Mouse (Mus musculus) myocyte (in vitro differentiated cells): ENCODE measurements around the gene Cdc6.

ENCODE experiments used
- SRF ChIP-seq: IDR thresholded peaks from one replicate; pipeline ENCODE4 v1.6.1; 2011; ENCODE audit warnings: low read depth; ENCODE audit not compliant: control insufficient read depth, insufficient read length
- USF1 ChIP-seq: IDR thresholded peaks from one replicate; pipeline ENCODE4 v1.6.1; 2011; ENCODE audit warnings: low read depth, mild to moderate bottlenecking, control low read depth, moderate library complexity

DNA sequence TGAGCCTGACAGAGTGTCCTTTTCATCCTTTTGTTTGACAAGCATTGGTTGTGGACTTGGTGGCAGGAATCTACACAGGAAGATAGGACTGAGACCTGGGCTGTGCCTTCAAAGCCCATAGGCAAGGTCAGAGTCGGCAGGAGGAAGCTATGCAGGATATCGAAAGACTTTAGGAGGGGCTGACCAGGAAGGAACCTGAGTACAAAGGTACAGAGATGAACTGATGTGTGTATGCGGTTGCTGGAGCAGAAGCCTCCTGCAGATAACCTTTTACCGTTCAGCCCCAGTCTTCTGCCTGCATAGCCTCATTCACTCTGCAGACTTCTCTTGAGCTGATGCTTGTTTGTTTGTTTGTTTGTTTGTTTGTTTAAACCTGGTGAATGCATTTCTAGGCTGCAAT is 2.0 kb upstream of the Cdc6 start:
- no peak for TF ChIP-seq USF1
- TF ChIP-seq SRF, result no peak
